8 mouse cellular contexts compared by ENCODE assay signal in the genomic region with DNA sequence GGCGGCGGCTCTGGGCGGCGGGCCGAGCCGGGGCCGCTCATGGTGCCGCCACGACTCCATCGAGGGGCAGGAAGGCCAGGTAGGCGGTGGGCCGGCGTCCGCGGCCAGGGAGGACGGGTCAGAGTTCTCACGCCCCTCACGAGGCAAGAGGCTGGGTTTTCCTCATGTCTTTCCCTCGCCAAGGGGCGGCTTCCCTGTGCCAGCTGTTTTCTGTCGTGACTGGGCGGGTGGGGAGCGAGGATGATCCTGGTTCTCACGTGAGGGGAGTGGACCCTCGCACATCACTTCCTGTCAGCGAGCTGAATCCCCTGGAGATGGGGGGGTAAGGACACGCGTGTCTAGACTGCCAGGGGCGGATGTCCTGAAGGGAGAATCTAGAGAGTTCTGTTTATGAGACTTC. TPM values are rescaled to one million over a fixed set of nuclear protein-coding genes. Genes with fewer than 3 reads are reported as not detected.
DNase-seq lines count a peak whose midpoint lies in the region; ATAC-seq and TF ChIP-seq lines count a peak whose summit lies in the region.

No protein-coding gene starts in this region.

- peaks cover 20% of the 10 kb centered on the region for H3K36me3 ChIP-seq in kidney, embryonic 15.5 days

- WGBS in kidney, embryonic 15.5 days, result under 1% methylated on average over 29 of the region's 29 CpGs
- WGBS in olfactory bulb, adult 2 months, result 1% methylated on average over 29 of the region's 29 CpGs

- H3K9me3 ChIP-seq in kidney, embryonic 15.5 days (replicated peaks), result no peaks in the 10 kb centered on the region

- H3K4me2 ChIP-seq in kidney, embryonic 15.5 days, result peak overlapping the region; percentile 75

- DNase-seq in kidney, adult 9 months, result no peak
- peak; percentile 18 for DNase-seq in T-cell, adult 2 months (ENCODE audit: low spot score)
- peak; percentile 23 to 45 for DNase-seq in frontal cortex, adult 2 months (ENCODE audit: extremely low spot score in 1 of 2, low spot score in 1 of 2)
- peak; percentile 71 to 83 for DNase-seq in lung, adult 18-20 months

- no peak for TF ChIP-seq CTCF in olfactory bulb, adult 2 months (IDR thresholded peaks at IDR 0.05; ENCODE audit: insufficient read depth, low read depth, low read length)

- peak overlapping the region; percentile 90 for H3K4me3 ChIP-seq in kidney, embryonic 15.5 days (replicated peaks)
- H3K4me3 ChIP-seq in olfactory bulb, adult 2 months (ENCODE audit: insufficient read depth, low read depth, low read length), result peak overlapping the region; percentile 68

- H3K9ac ChIP-seq in kidney, embryonic 15.5 days, result peak overlapping the region; percentile 90

- no peaks in the 10 kb centered on the region for H3K27me3 ChIP-seq in kidney, embryonic 15.5 days

- peak overlapping the region; percentile 96 for H3K27ac ChIP-seq in kidney, embryonic 15.5 days
- peak overlapping the region; percentile 43 for H3K27ac ChIP-seq in olfactory bulb, adult 2 months (ENCODE audit: insufficient read depth, low read depth, low read length)

- TF ChIP-seq POLR2A in olfactory bulb, adult 2 months (IDR thresholded peaks at IDR 0.05; ENCODE audit: insufficient read depth, low read depth, low read length), result no peak

- peak; percentile 17 for ATAC-seq in kidney, embryonic 15.5 days (replicated peaks; ENCODE audit: low FRiP score)
- ATAC-seq in inflammation-experienced regulatory T-cells, adult 6 months, result peak; percentile 7
- ATAC-seq in erythroid progenitor cell, adult 5-6 weeks (replicated peaks; ENCODE audit: low FRiP score, poor library complexity, severe bottlenecking), result no peak

- H3K4me1 ChIP-seq in kidney, embryonic 15.5 days, result peaks cover 14% of the 10 kb centered on the region
- no peaks in the 10 kb centered on the region for H3K4me1 ChIP-seq in olfactory bulb, adult 2 months (ENCODE audit: control insufficient read depth, insufficient read depth, low read length)

RNA-seq across cellular contexts. Expression of a gene that starts 0.8 kb away (rescaled TPM):
- 51.9 and 53.0 TPM in 2 replicates for polyA plus RNA-seq in kidney, embryonic 15.5 days (2015; fragmentation: Nextera tagmentation; extraction: Ambion mirVana)
- 18.8 and 23.2 TPM in 2 replicates for polyA plus RNA-seq in frontal cortex, adult 2 months (2012; rRNA removed)
- 1 to 10 TPM in 2 of 3 experiments, under 1 TPM in 1; 0.89 to 1.9 (median 1.5) TPM for polyA plus RNA-seq in inflammation-experienced regulatory T-cells, adult 6 months (2017; shearing (Covaris generic))
- not detected in 2 replicates for polyA plus RNA-seq in olfactory bulb, adult 2 months (2012; ENCODE audit: insufficient read depth, insufficient read length, low replicate concordance, missing spikeins)
- total RNA-seq in erythroid progenitor cell, adult 5-6 weeks (2015; ENCODE audit: low replicate concordance), result 9.4 and 11.3 TPM in 2 replicates
- 0.30 and 1.0 TPM in 2 replicates for total RNA-seq in erythroid progenitor cell, adult 5-6 weeks (2017; ENCODE audit: low replicate concordance)
